Mouse (Mus musculus): ENCODE results near the gene Foxa2. TPM values are rescaled to one million over a fixed set of nuclear protein-coding genes. Genes with fewer than 3 reads are reported as not detected.

Foxa2 gene
- polyA plus RNA-seq, 1 experiment from 2014 or later, result 0.67 TPM

DNA sequence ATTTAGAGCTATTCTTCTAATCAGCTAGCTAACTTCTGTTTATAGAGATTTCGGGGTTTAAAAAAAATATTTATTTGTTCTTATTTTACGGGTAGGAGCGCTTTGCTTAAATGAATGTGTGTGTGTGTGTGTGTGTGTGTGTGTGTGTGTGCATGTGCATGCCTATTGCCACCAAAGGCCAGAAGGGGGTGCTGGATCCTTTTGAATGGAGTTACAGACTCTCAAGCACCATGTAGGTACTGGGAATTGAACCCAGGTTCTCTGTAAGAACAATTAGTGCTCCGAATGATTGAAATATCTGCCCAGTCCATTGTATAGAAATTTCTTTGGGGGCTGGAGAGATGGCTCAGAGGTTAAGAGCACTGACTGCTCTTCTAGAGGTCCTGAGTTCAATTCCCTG is 37.7 kb downstream of the Foxa2 start:
- no peak overlapping the region for H3K27ac ChIP-seq
- no peak overlapping the region for H3K4me3 ChIP-seq
- H3K27me3 ChIP-seq (ENCODE audit: poor library complexity, severe bottlenecking), result no peaks in the 10 kb centered on the region
- no peaks in the 10 kb centered on the region for H3K36me3 ChIP-seq (replicated peaks)
- 93% methylated on average over 4 of the region's 4 CpGs for WGBS
- no peak for DNase-seq (ENCODE audit: extremely low spot score, low spot score)
- H3K4me1 ChIP-seq, result no peaks in the 10 kb centered on the region
- H3K9me3 ChIP-seq, result no peaks in the 10 kb centered on the region

DNA sequence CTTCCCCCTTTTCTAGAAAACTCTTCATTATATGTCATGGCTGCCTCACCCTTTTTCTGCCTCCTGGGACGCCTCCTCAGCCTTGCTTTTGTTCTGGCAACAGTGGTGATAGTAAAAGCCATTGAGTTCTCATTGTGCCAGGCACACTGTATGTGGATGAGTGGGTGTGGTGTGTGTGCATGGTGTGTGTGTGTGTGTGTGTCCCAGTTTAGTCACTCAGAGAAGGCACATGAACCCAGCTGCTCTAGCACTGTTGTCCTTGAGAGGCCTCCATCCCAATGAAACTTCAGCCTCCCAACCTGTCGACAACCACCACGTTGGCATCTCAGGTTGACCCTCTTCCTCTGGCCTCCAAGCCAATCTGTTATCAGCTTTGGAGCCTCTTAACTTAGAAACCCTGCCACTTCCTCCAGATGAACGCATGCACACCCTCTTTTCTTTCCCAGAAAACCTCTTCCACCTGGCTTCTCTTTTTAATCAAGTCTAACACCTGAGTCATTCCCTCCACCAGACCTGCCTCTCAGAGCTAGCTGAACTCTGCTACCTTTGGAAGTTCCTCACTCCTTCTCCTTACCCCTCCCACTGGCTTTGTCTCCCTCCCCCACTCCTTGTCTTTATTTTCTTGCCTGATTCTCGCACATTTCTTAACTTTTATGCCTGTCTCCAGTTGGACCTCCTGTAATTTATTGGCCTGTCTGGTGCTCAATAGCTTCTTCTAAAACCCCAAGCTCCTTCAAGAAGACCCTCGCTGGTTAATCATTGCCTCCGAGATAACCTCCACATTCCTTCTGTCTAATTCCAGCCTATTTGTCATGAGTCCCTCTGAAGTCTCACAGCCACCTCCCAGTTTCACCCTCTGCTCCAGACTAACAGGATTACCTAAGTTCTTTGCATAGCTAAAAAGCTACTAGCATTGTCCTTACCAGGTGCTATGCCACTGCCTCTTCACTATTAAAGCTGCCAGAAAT is 41.9 kb downstream of the Foxa2 start:
- no peaks in the 10 kb centered on the region for H3K4me1 ChIP-seq
- DNase-seq (ENCODE audit: extremely low spot score, low spot score), result no peak
- H3K4me3 ChIP-seq, result no peak overlapping the region
- H3K27ac ChIP-seq, result no peak overlapping the region
- H3K9me3 ChIP-seq, result no peaks in the 10 kb centered on the region
- WGBS, result 65% methylated on average over 7 of the region's 7 CpGs
- no peaks in the 10 kb centered on the region for H3K36me3 ChIP-seq (replicated peaks)
- H3K27me3 ChIP-seq (ENCODE audit: poor library complexity, severe bottlenecking), result no peaks in the 10 kb centered on the region

DNA sequence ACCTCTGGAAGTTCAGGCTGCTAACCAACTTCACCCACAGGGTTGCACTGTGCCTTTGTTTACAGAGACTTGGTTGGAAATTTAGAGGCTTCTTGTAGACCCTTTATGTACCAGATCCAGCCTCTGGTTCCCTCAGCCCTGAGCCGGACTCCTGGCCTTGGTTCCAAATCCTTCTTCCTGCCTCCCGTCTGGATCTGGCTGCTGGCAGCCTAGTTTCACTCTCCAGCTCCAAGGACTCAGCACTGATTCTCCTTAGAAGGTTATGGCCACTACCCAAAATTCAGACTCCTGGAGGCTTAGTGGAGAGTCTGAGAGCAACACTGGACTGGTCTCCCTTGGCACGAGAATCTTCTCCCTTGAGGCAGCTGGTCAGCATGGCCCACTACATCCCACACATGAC is 43.3 kb downstream of the Foxa2 start:
- no peak overlapping the region for H3K4me3 ChIP-seq
- no peaks in the 10 kb centered on the region for H3K9me3 ChIP-seq
- no peaks in the 10 kb centered on the region for H3K27me3 ChIP-seq (ENCODE audit: poor library complexity, severe bottlenecking)
- WGBS, result 89% methylated on average over 3 of the region's 3 CpGs
- H3K4me1 ChIP-seq, result no peaks in the 10 kb centered on the region
- no peak for DNase-seq (ENCODE audit: extremely low spot score, low spot score)
- no peak overlapping the region for H3K27ac ChIP-seq
- H3K36me3 ChIP-seq (replicated peaks), result no peaks in the 10 kb centered on the region

DNA sequence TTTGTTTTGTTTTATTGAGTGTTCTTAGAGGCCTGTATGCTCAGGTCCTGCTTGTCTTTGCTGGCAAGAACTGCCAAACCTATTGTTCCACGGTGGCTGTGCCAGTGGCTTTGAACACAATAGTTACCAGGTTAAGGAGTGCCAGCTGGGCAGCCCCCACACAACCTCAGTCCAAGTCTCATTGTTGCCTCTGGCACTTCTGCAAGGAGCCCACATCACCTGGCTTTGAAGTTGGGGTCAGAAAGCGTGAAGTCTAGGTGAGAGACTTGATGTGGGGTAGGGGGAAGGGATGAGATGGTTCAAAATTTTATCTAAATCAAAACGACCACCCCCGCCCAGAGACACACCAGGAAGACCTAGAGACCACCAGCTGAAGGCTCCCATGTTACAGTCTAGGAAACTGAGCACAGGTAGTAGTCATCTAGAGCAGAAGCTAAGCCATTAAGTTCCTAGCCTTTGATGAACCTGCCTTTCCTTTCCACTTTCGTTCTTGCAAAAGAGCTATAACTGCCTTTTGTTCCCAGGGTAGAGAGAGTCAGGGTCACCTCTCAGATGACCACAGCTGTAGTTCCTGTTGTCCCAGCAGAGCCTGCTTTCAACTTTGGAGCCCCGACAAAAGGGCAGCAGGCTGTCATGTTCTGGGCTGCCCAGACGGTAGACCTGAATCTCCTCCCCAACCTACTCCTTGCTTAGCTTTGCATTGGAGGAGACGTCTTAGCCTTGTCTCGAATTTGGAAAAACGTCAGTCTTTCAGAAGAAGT is 48.4 kb downstream of the Foxa2 start:
- Histone ChIP-seq H3K27me3 (ENCODE audit: poor library complexity, severe bottlenecking) (no peaks in the 10 kb centered on the region), H3K36me3 (replicated peaks) (no peaks in the 10 kb centered on the region), H3K9me3 (no peaks in the 10 kb centered on the region), H3K4me3 (no peak overlapping the region), H3K4me1 (no peaks in the 10 kb centered on the region), H3K27ac (no peak overlapping the region)
- no peak for DNase-seq (ENCODE audit: extremely low spot score, low spot score)
- 82% methylated on average over 10 of the region's 10 CpGs for WGBS

DNA sequence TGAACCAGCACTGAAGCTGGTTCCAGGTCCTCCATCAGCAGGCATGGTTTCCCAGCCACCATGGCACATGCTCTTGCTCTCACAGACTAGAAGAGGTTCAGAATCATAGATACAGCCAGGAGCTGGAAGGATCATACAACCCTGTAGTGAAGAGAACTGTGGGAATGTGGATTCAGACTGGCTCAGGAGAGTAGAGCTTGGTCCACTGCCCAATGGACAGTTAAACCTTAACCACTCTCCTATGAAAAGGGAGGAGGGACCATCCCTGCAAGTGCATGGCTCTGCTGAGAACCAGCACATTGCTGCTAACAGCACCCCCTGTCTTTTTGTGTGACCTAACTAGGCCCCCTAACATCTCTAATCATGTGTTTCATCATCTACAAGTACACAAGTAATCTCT is 50.0 kb downstream of the Foxa2 start:
- no peak for DNase-seq (ENCODE audit: extremely low spot score, low spot score)
- Histone ChIP-seq H3K27ac (no peak overlapping the region), H3K27me3 (ENCODE audit: poor library complexity, severe bottlenecking) (no peaks in the 10 kb centered on the region), H3K4me3 (no peak overlapping the region), H3K4me1 (no peaks in the 10 kb centered on the region), H3K9me3 (no peaks in the 10 kb centered on the region), H3K36me3 (replicated peaks) (no peaks in the 10 kb centered on the region)

DNA sequence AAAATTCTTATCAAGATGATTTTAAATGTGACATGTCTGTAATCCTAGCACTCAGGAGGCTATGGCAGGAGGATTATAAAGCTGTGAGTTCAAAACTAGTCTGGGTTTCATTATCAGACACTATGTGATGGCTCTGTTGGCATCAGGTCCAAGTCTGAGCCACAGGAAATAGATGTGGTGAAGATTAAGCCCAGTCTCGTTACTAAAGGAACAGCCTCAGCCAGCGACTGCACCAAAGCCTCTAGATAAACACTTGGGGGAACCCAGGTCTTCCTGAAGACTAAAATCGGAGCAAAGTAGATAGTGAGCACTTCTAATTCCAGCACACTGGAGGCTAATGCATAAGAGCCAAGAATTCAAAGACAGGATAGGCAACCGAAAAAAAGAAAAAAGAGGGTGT is 52.9 kb downstream of the Foxa2 start:
- Histone ChIP-seq H3K4me3 (no peak overlapping the region), H3K4me1 (no peaks in the 10 kb centered on the region), H3K36me3 (replicated peaks) (no peaks in the 10 kb centered on the region), H3K9me3 (no peaks in the 10 kb centered on the region), H3K27ac (no peak overlapping the region), H3K27me3 (ENCODE audit: poor library complexity, severe bottlenecking) (no peaks in the 10 kb centered on the region)
- 83% methylated on average over 4 of the region's 4 CpGs for WGBS
- DNase-seq (ENCODE audit: extremely low spot score, low spot score), result no peak

DNA sequence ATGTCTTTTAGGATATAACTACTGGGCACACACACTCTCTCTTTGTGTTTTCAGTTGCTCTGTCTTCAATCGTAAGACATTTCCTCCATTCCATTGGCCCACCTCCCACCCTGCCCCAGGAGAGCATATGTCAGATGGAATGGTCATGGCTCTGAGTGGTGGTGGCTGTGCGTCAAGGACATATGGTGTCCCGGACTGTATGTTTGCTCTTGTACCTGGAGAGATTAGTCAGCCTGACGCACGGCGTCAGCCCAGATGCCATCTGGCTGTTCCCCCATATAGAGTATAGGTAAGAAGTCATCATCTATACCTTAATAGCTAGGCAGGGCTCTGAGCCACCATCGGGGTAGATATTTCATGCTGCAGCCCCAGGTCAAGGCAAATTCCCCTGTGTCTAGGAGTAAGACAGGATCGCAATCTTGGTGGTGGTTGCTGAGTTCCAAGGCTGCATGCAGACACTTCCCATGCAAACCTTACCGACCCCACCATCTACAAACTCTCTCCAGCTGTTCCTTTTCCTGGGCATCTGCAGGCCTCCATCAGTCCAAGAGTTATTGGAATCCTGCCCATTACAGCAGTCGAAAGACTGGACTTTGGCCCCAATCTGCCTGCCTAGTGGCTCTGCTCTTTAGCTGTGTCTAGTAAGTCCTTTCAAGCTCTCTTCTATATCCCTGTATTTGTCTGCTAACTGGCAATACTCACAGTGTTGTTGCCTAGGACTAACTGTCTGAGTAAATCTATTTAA is 53.7 kb downstream of the Foxa2 start:
- Histone ChIP-seq H3K4me1 (no peaks in the 10 kb centered on the region), H3K36me3 (replicated peaks) (no peaks in the 10 kb centered on the region), H3K4me3 (no peak overlapping the region), H3K27me3 (ENCODE audit: poor library complexity, severe bottlenecking) (no peaks in the 10 kb centered on the region), H3K9me3 (no peaks in the 10 kb centered on the region), H3K27ac (no peak overlapping the region)
- DNase-seq (ENCODE audit: extremely low spot score, low spot score), result no peak
- whole genome bisulfite sequencing, result 96% methylated on average over 10 of the region's 10 CpGs

Small RNA genes within 50 kb of the gene (microRNA-seq; reads per million reads assigned to microRNA genes)
- gene Gm27420, result not detected
